Mouse (Mus musculus): ENCODE results near the gene Ndufs1.
"Not testable (repeated sequence)": the region's sequence is repeated elsewhere in the genome, so short reads cannot be mapped to it uniquely, and the experiment has no call there.

Gene Ndufs1

DNA sequence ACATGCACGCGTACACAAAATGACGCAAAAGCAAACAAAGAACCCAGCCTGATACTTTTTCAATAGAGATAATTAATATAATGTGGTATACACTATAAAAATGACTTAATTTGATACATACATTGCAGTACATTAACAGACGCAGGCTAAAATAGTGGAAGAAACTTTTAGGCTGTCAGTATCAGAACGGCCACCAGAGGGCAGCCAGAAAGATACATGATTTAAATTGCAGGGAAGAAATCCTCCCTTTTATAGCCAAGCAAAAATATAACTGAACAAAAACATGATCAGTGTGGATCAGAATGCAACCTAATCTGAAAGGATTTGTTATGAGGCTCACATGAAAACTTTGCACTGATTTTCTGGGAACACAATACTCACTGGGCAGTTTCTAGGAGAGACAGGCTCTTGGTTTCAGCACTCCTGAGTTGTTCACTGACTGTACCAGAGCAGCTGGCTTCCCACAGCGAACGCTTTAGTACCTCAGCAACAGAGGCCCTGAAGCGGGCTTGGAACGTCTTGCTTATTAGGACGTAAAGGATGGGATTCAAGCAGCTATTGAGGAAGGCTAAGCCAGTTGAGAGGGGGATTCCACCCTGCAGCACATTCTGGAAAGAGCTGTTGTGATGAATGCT, 6.1 kb upstream of the Ndufs1 start:
- peak; percentile 36 for DNase-seq (ENCODE audit: low read depth)

DNA sequence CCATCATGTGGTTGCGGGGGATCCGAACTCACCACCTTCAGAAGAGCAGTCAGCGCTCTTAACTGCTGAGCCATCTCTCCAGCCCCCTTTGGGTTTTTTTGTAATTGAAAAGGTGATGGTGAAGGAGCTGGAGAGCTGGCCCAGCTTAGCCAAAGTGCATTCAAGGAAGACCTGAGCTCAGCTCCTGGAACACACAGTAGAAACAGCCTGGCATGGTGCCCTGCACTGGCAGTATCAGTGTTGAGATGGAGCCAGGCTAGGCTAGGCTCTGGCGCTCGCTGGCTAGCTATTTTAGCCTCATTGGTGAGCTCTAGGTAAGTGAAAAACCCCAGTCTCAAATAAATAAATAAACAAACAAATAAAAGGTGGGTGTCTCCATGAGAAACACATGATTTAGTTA, 5.6 kb upstream of the Ndufs1 start:
- no peak for DNase-seq (ENCODE audit: low read depth)

DNA sequence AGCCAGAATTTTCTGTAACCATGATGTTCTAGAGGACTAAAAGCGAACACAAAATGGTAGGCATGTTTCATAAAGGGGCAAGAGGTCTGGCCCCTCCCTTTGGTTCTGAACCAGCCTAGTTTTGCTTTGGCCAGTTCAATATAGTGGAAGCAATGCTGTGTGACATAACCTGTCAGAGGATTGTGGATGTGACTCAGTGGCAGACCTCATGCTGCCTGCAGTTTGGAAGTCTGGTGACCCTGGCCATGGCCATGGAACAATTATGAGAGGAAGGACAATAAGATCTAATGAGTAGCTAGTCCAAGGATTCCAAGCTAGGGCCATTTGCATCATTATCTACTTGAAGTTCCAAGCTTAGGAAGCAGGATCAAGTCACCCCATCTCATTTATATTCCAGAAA, 4.8 kb upstream of the Ndufs1 start:
- no peak for DNase-seq (ENCODE audit: low read depth)

DNA sequence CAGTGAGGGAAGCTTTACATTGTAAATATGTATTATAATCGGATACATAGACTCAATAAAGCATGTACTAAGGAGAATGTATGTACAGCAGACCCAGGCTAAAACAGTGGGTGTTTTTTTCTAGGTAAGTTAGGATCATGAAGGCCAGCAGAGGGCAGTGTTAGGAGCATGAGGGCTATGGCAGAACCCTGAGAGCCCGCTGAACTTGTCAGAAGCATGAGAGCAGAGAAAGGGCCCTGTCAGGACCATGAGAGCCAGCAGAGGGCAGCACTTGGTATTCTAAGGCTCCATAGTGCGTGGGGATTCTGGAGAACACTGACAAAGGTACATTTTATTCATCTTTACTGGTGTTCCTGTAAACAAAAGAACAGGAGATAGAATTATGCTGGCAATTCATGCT, 4.4 kb upstream of the Ndufs1 start:
- DNase-seq (ENCODE audit: low read depth), result peak; percentile 89

DNA sequence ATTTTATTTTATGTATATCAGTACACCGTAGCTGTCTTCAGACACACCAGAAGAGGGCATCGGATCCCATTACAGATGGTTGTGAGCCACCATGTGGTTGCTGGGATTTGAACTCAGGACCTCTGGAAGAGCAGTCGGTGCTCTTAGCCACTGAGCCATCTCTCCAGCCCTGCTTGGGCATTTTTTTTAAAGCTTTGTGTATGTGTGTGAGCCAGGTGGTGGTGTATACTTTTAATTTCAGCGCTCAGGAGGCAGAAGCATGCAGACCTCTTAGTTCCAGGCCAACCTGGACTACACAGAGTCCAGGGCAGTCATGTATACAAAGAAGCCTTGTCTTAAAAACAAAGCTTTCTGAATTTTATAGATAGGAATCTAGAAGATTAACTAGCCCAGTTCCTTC, 3.9 kb upstream of the Ndufs1 start:
- DNase-seq (ENCODE audit: low read depth), result not testable (repeated sequence)

DNA sequence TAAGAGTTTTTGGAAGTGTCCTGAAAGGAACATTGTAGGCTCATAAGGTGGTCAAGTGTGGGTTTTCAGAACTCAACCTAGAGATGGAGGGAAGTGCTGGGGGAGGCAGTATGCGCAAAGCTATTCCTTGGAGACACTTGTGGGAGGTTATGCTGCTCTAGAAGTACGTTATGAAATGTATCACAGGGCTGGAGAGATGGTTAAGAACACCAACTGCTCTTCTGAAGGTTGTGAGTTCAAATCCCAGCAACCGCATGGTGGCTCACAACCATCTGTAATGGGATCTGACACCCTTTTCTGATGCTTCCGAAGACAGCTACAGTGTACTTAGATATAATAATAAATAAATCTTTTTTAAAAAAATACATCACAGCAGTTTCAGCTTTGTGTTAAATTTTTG, 3.5 kb upstream of the Ndufs1 start:
- no peak for DNase-seq (ENCODE audit: low read depth)

DNA sequence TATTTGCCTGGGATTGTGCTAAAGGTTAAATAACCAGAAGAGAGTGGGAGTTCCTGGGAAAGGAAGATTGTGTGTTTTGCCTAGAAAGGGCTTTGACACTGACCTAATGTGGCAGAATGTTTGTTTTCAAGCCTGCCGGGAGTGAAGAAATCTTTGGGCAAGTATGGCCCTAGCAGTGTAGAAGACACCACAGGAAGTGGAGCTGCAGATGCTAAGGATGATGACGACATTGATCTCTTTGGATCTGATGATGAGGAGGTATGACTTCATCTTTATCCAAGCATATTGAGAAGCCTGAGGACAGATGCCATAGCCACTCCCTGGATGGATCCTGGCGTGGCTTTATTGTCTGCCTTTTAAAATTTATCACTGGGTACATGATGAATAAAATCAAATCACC, 1.7 kb upstream of the Ndufs1 start:
- no peak for DNase-seq (ENCODE audit: low read depth)

DNA sequence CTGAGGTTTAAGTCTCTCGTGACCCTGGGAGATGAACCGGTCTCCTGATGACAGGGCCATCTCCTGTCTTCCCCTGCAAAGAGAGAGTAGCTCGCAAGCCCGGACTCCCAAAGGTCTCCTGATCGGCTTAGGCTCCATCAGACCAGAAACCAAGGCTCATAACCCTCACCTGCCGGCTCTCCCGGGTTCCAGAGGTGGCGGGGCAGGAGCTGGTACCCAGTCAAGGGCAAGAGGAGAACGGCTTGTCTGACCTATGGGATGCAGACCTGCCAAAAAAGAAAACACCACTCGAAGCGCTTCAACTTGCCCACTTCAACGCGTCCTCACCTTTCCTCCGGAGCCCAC, 402 bp downstream of the Ndufs1 start:
- DNase-seq (ENCODE audit: low read depth), result no peak

DNA sequence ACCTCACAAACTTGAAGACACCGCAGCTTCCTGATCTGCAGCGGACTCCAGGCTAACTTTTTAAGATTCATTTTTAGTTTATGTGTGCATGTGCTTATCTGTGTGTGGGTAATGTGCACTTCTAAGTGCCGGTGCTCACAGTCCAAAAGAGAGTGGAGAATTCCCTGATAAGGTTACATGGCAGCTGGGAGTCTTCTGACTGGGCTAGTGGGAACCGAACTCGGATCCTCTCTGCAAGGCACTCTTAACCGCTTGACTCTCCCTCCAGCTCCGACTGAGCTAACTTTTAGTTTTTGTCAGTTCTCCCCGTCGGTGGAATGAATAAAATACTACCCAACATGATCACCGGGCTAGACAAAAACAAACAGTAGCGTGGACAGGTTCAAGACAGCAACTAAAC, 780 bp downstream of the Ndufs1 start:
- no peak for DNase-seq (ENCODE audit: low read depth)

DNA sequence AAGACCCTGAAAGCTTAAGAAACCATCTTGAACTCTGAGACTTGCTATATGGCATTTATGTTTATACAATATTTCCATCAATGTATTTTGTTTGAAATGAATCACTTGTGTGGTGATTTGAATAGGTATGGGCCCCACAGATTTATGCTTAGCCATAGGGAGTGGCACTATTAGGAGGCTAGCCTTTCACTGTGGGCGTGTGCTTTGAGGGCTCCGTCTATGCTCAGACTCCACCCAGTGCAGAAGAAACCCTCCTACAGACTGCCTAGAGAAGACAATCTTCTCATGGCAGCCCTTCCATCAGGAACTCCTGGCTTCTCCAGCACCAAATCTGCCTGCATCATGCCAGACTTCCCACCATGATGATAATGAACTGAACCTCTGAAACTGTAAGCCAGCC, 8.0 kb downstream of the Ndufs1 start:
- DNase-seq (ENCODE audit: low read depth), result no peak

DNA sequence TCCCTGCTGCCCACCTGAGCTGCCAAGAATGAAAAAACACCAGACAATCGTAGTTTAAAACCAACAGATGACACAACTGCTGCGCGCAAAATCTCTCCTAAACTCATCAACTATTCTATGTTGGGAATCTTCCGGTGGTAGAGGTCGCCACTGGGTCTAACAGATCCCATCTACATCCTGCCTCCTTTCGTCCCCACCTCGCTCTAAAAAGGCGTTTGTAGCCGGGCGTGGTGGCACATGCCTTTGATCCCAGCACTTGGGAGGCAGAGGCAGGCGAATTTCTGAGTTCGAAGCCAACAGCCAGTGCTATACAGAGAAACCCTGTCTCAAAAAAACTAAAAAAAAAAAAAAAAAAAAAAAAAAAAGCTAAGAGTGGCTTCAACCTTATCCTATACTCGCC, 36.4 kb downstream of the Ndufs1 start:
- no peak for DNase-seq (ENCODE audit: low read depth)

DNA sequence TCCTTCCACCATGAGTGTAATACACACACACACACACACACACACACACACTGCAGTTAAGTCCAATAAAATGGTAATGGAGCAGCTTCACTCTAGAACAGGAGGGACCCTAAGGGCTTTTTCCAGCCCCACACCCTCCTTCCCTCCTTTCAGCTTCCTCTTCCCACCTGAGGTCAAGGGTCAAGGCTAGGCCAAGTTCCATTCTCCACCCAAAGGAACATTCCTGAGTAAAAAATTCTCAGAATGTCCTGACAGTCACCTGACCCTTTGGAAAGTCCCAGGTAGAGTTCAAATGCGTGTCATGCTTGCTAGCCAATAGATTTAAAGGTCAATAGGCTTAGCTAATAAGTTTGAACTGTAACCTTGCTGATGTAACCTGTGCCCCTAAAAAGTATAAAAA, 38.0 kb downstream of the Ndufs1 start:
- not testable (repeated sequence) for DNase-seq (ENCODE audit: low read depth)

DNA sequence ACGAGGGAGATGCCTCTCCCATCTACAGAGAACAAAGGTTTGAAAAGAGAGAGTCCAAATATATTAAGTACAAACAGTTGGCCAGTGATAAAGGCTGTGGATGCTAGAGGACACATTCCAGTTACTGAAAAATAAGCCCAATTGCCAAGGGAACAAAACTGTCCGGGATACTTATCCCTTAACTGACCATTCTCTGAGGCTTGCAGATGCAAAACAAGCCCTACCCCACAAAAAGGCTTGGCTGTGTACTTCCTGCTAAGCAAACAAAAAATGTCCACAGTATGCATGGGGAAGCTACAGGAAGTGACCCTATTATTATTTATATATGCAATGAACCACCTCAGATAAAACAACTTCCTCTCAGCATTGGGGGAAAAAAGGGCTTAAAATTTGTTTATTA, 38.7 kb downstream of the Ndufs1 start:
- no peak for DNase-seq (ENCODE audit: low read depth)

DNA sequence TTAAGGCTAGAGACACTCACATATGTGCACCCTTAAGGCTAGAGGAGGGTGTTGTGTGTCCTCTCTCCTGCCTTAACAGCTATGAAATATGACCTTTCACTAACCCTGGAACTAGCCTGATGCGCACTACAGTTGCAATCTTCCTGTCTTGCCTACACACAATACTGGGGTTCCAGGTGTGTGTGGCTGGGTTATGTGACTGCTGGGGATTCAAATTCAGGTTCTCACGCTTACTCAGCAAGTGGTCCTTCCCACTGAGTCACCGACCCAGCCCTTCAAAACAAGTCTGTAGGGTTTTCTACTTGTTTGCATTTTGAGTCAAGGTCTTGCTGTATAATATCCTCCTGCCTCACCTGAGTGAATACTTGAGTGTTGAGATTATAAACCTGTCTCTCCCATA, 42.1 kb downstream of the Ndufs1 start:
- no peak for DNase-seq (ENCODE audit: low read depth)

DNA sequence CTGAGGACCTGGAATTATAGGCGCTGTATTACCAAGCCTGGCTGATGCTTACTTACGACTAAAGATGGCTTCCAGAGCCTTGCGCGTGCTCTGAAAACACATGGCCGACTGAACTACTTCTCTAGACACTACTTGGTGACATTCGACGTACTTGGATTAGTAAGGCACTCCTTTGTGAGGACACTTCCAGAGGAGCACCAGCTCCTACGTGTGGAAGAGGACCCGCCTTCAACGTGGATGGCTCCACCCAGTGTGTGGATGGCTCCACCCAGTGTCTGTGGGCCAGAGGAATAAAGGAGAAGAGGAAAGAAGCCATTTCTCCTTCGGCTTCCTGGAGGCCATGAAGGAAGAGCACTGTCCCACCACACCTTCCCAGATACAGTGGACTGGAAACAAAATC, 44.9 kb downstream of the Ndufs1 start:
- DNase-seq (ENCODE audit: low read depth), result no peak

DNA sequence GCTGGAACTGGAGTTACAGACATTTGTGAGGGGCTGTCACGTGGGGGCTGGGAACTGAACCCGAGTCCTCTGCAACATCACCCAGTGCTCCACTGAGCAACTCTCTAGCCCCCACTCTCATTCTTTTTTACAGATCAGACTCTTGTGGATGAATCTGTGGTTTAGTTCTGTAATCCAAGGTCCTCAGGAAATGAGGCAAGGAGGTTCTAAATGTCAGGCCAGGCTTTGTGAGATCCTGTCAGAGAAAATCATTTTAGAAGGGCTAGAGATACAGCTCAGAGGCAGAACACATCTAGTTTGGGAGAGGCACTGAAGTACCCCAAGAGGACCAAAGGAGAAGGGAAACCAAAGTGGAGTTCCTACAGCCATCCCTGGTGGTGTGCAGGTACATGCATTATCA, 45.8 kb downstream of the Ndufs1 start:
- no peak for DNase-seq (ENCODE audit: low read depth)

DNA sequence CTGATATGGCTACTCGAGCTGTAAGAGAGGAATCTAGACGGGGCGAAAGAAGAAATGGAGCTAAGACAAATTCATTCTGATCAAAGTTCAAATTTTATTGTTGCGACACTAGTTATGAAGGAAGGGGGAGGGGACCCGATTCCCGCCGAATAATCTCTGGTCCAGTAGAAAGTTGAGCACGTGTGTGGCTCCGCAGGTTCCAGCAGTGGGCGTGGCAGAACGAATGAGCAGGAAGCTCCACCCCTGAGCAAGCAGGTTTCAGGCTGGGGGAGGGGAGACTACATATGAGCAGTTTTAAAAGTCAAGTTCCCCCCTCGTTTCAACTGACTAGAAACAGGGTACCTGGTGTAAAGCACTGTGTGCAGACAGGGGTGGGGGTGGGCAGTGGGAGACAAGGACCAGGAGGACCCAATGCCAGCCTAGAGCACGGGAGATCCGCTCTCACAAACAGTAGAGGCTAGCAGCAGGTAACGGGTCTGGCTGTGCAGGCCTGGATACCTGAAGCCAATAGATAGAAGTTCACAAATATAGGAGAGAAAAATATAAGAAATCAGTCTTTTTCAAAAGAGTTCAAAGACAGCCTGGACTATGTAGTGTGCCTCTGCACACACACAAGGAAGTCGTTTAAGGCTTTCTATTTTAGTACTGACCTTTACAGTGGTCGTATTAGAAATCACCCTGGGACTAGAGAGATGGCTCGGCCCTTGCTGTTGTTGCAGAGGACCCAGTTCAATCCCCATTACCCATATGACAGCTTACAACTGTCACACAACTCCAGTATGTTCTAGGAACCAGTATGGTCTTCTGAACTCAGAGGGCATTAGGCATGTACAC, 46.6 kb downstream of the Ndufs1 start:
- DNase-seq (ENCODE audit: low read depth), result no peak

DNA sequence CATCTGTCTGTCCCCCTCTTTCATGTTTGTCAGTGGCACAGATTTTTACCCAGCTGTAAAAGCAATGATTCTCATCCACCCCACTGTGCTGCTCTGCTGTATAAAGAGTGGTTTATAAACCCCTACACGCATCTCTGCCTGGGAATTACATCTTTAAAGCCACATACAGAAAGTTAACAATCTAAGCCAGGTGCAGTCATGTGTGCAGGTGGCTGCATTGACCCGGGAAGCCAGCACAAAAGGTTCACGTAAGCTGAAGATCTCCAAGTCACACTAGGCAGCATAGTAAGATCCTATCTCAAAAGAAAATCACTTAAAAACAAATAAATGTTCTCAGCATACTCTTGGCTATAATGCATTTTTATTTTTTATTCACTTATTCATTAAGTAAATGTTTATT, 47.4 kb downstream of the Ndufs1 start:
- DNase-seq (ENCODE audit: low read depth), result no peak

DNA sequence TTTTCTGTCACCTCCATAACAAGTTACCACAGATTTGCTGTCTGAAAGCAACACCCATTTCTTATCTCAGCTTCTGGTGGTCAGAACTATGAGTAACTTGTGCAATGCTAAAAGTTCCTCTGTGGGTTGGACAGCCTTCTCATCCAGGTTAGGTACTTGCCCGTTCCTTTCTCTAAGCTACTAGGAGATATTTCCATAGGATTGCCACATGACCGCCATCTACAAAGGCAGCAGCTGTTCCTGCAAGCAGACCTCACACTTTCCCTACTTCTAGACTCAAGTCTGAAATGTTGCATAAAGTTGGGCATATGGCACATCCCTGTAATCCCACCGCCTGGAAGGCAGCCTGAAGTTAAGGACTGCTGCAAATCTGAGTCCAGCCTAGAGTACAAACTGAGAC, 50.4 kb downstream of the Ndufs1 start:
- DNase-seq (ENCODE audit: low read depth), result no peak

DNA sequence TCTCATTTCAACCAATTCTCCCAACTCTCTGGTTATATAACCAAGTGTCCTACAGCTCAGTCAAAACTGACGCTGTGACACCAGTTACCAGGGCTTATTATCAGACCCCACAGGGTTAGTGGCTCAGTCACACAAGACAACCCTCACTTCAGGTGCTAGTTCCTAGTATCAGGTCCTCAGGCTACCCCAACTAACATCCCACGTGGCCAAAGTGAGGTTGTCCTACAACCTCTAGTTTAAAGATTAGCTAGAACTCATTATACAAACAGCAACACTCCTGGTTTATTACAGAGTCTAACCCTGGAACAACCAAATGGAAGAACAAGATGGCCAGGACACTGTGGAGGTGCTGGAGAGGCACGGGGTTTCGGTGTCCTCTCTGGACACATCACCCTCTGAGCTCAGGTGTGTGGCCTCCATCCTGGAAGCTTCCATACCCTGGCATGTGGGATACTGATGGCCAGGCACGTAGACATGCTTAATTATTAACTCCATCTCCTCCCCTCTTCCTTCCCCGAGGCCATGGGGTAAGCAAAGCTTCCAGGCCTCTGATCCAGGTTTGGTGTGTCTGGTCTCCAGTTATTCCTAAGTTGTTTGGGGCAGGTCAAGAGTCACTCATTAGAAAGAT, 52.7 kb downstream of the Ndufs1 start:
- no peak for DNase-seq (ENCODE audit: low read depth)

DNA sequence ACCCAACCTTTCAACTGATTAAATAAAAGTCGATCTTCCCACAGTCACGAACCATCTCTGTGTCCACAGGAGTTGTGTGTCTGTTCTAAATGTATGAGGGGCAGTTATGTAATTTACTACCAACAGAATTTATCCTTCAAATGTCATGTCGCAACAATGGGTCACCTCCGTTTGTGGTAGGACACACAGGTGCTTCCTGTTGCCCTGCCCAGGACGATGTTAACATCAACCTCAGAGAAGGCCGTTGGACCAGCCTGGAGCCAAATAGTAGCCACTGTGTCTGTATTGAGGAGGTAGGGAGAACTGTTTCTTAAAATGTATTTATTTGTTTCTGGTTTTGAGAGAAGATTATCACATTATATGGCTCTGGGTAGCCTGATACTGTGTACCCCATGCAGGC, 54.6 kb downstream of the Ndufs1 start:
- no peak for DNase-seq (ENCODE audit: low read depth)

DNA sequence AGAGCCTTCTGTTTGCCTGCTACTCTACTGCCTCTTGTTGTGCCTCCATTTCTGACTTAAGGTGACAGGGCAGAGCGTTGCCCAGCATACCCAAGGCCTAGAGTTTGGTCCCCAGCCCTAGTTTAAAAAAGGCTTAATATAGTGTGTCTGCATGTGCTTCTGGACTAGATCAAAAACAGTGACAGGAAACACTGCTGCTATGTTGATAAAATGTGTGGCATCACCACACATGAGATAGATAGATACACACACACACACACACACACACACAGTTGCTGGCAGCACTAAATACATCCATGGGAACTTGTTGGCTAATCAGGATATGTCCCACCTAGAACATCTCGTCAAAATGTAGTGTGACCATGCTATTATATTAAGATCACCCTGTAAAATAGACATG, 56.3 kb downstream of the Ndufs1 start:
- no peak for DNase-seq (ENCODE audit: low read depth)

DNA sequence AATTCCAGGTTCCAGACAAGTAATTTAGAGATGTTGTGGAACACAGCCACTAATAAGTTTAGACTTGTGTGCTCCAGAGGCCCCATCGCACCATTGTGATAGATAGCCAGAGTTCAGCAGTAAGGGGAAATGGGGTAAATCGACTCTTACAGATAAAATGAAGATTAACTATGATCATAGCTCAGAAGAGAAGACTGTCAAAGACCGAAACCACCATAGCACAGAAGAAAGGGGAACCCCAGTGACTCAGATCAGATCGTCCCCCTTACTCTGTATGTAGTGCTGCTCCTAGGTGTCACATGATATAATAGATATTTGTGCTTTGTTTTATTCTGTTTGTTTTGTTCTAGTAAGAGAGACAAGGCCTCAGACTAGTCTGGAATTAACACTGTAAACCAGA, 57.0 kb downstream of the Ndufs1 start:
- DNase-seq (ENCODE audit: low read depth), result no peak

DNA sequence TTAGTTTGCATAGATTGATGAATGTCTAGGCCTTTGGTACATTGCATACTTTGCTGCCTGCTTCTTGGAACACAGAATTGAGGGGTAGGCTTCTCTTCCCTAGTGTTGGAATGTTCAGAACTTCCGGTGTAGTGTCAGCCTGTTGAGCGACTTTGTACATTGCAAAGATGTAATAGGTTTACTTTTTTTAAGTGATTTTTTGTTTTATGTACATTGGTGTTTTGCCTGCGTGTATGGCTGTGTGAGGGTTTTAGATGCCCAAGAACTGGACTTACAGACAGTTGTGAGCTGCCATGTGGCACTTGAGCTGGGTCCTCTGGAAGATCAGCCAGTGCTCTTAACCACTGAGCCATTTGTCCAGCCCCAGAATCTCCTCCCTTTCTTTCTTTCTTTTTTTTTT, 61.1 kb downstream of the Ndufs1 start:
- no peak for DNase-seq (ENCODE audit: low read depth)
